Mouse (Mus musculus) gastrocnemius, postnatal 25 days (tissue): ENCODE results near the gene Rnh1. TPM values are rescaled to one million over a fixed set of nuclear protein-coding genes. Genes with fewer than 3 reads are reported as not detected.

Experiments used
- DNase-seq: peaks from one replicate; pipeline ENCODE4 v3.0.0; 2022
- long read RNA-seq, 2 experiments: library from polyadenylated mRNA; stranded (forward); transcript quantifications; one replicate each; pipeline ENCODE4 v2.0.0; 2021
- total RNA-seq, 2 experiments: library from RNA; stranded (reverse); gene quantifications; 1 replicate in 1 of 2; 2 replicates in 1 of 2; pipeline ENCODE4 v1.2.3; 2021

The Rnh1 gene
- 10 to 100 TPM; 38.8 to 51.5 TPM for total RNA-seq
- long read RNA-seq, experiment 1, transcript Rnh1-202 (10 exons, 1,656 nt), result major isoform, 29 of 105 reads
- long read RNA-seq, experiment 1, transcript Rnh1-201 (10 exons, 2,091 nt), result minor isoform, 16 of 105 reads
- long read RNA-seq, experiment 1, partial matches to known transcripts, result 56 of 105 reads
- long read RNA-seq, experiment 1, other reads (novel, unspliced or antisense), result 0 of 105 reads
- long read RNA-seq, experiment 2, transcript Rnh1-202 (10 exons, 1,656 nt), result major isoform, 31 of 78 reads
- long read RNA-seq, experiment 2, transcript Rnh1-201 (10 exons, 2,091 nt), result minor isoform, 18 of 78 reads
- long read RNA-seq, experiment 2, partial matches to known transcripts, result 29 of 78 reads
- long read RNA-seq, experiment 2, other reads (novel, unspliced or antisense), result 0 of 78 reads

GRCm38 (mm10) chr7:141172116-141173006 lies at the start of gene Rnh1:
TSS of gene Rnh1 (minus strand) at chr7:141172857.
- peak; percentile 92 for DNase-seq

- DNase-seq, result no peak
These were observed 49.4 kb upstream of the Rnh1 start for GRCm38 (mm10) chr7:141222126-141222467.

- DNase-seq, result peak; percentile 96
These were observed 48.8 kb upstream of the Rnh1 start for GRCm38 (mm10) chr7:141221249-141222125.

GRCm38 (mm10) chr7:141220377-141220776 lies 47.7 kb upstream of the Rnh1 start:
- no peak for DNase-seq

GRCm38 (mm10) chr7:141219558-141220099 lies 47.0 kb upstream of the Rnh1 start:
- DNase-seq, result no peak

GRCm38 (mm10) chr7:141218557-141219133 lies 46.0 kb upstream of the Rnh1 start:
- DNase-seq, result no peak

GRCm38 (mm10) chr7:141218141-141218540 lies 45.5 kb upstream of the Rnh1 start:
- DNase-seq, result no peak

GRCm38 (mm10) chr7:141217343-141218013 lies 44.8 kb upstream of the Rnh1 start:
- DNase-seq, result no peak

GRCm38 (mm10) chr7:141216894-141217293 lies 44.2 kb upstream of the Rnh1 start:
- no peak for DNase-seq

GRCm38 (mm10) chr7:141215880-141216733 lies 43.5 kb upstream of the Rnh1 start:
- no peak for DNase-seq

- peak; percentile 85 for DNase-seq
These were observed 42.6 kb upstream of the Rnh1 start, which contains the start of gene Rassf7 for GRCm38 (mm10) chr7:141215101-141215879. TSS of gene Rassf7 (plus strand) at chr7:141215860.

GRCm38 (mm10) chr7:141214310-141214709 lies 41.7 kb upstream of the Rnh1 start:
- no peak for DNase-seq

- no peak for DNase-seq
These were observed 41.1 kb upstream of the Rnh1 start, which contains the start of gene Lmntd2 for GRCm38 (mm10) chr7:141213605-141214235. TSS of gene Lmntd2 (minus strand) at chr7:141214080.

GRCm38 (mm10) chr7:141213133-141213532 lies 40.5 kb upstream of the Rnh1 start:
- no peak for DNase-seq

- DNase-seq, result no peak
These were observed 38.0 kb upstream of the Rnh1 start for GRCm38 (mm10) chr7:141210606-141211131.

GRCm38 (mm10) chr7:141210137-141210536 lies 37.5 kb upstream of the Rnh1 start:
- no peak for DNase-seq

GRCm38 (mm10) chr7:141209526-141209925 lies 36.9 kb upstream of the Rnh1 start:
- DNase-seq, result no peak
